Mouse (Mus musculus) embryonic fibroblast, embryonic 13.5 days (primary cell): ENCODE results near the gene Pagr1a. TPM values are rescaled to one million over a fixed set of nuclear protein-coding genes. Genes with fewer than 3 reads are reported as not detected.
A peak's percentile ranks its signal among the peaks of the same experiment; 100 is the strongest.

ENCODE experiments used
- H3K27ac ChIP-seq: 2 replicates; pipeline ENCODE4 v1.5.1; 2012; ENCODE audit warnings: low read length, control low read depth, inconsistent platforms; ENCODE audit not compliant: insufficient read depth
- H3K4me1 ChIP-seq: 2 replicates; pipeline ENCODE4 v1.6.1; 2011; ENCODE audit warnings: low read length; ENCODE audit not compliant: control insufficient read depth, insufficient read depth
- H3K4me3 ChIP-seq: 2 replicates; pipeline ENCODE4 v1.5.1; 2011; ENCODE audit warnings: mild to moderate bottlenecking, control low read depth, low read length; ENCODE audit not compliant: insufficient read depth
- CTCF ChIP-seq: IDR thresholded peaks from 2 replicates; pipeline ENCODE4 v1.5.1; 2011; ENCODE audit warnings: mild to moderate bottlenecking, control low read depth, low read length, moderate library complexity, borderline replicate concordance; ENCODE audit not compliant: insufficient read depth
- POLR2A ChIP-seq: IDR thresholded peaks from 2 replicates; pipeline ENCODE4 v1.6.1; 2011; ENCODE audit warnings: low read depth, mild to moderate bottlenecking, control low read depth, low read length, moderate library complexity
- polyA plus RNA-seq: library from polyadenylated mRNA; stranded (reverse); fragments of >200 nt; gene quantifications from 2 replicates; pipeline ENCODE4 v1.2.4, GENCODE M21; 2011; ENCODE audit warnings: low read depth; ENCODE audit not compliant: missing spikeins, insufficient read length

Gene Pagr1a
- polyA plus RNA-seq, 1 experiment: 14.3 TPM

- Histone ChIP-seq H3K27ac (no peak overlapping the region), H3K4me1 (peaks cover 8% of the 10 kb centered on the region; the same call in 1 of the 2 replicates), H3K4me3 (peak overlapping the region; percentile 17; the same call in 1 of the 2 replicates)
- TF ChIP-seq POLR2A (0 out of 2 replicates have a peak, but pooled peaks have one; percentile 14), CTCF (no peak)
These were observed 4.7 kb upstream of the Pagr1a start for GRCm38 (mm10) chr7:127021563-127022527.

GRCm38 (mm10) chr7:127020901-127021562, 3.9 kb upstream of the Pagr1a start, which contains the start of the genes Gm42742 and Prrt2:
Gm42742 (minus strand) TSS chr7:127021097.
Prrt2 (minus strand) TSS chr7:127021211.
- H3K4me3 ChIP-seq: peak within 1 kb of the TSS; percentile 29
- TF ChIP-seq POLR2A (peak; percentile 83), CTCF (no peak)
- H3K27ac ChIP-seq: no peak within 1 kb of the TSS
- peaks cover 8% of the 10 kb centered on the region; the same call in 1 of the 2 replicates for H3K4me1 ChIP-seq

- TF ChIP-seq CTCF (no peak), POLR2A (no peak)
- Histone ChIP-seq H3K4me3 (peak overlapping the region; percentile 29), H3K4me1 (peaks cover 8% of the 10 kb centered on the region; the same call in 1 of the 2 replicates), H3K27ac (no peak overlapping the region)
These were observed 3.3 kb upstream of the Pagr1a start for GRCm38 (mm10) chr7:127020491-127020890.

GRCm38 (mm10) chr7:127020031-127020430, 2.9 kb upstream of the Pagr1a start:
- Histone ChIP-seq H3K27ac (no peak overlapping the region), H3K4me1 (peaks cover 8% of the 10 kb centered on the region; the same call in 1 of the 2 replicates), H3K4me3 (peak overlapping the region; percentile 29)
- TF ChIP-seq POLR2A (no peak), CTCF (no peak)

GRCm38 (mm10) chr7:127019306-127019960, 2.3 kb upstream of the Pagr1a start:
- Histone ChIP-seq H3K4me1 (peaks cover 8% of the 10 kb centered on the region; the same call in 1 of the 2 replicates), H3K27ac (no peak overlapping the region), H3K4me3 (no peak overlapping the region)
- no peak for TF ChIP-seq CTCF
- TF ChIP-seq POLR2A: no peak

- TF ChIP-seq POLR2A: no peak
- no peak for TF ChIP-seq CTCF
- peaks cover 7% of the 10 kb centered on the region; the same call in 1 of the 2 replicates for H3K4me1 ChIP-seq
- no peak overlapping the region for H3K27ac ChIP-seq
- no peak overlapping the region for H3K4me3 ChIP-seq
These were observed 1.5 kb upstream of the Pagr1a start for GRCm38 (mm10) chr7:127018416-127019305.

- Histone ChIP-seq H3K4me1 (peaks cover 6% of the 10 kb centered on the region; the same call in 1 of the 2 replicates), H3K4me3 (no peak overlapping the region), H3K27ac (no peak overlapping the region)
- TF ChIP-seq CTCF (no peak), POLR2A (no peak)
These were observed 796 bp upstream of the Pagr1a start for GRCm38 (mm10) chr7:127017950-127018345.

GRCm38 (mm10) chr7:127016486-127016938, 640 bp downstream of the Pagr1a start:
- H3K4me1 ChIP-seq: peaks cover 2% of the 10 kb centered on the region; the same call in 1 of the 2 replicates
- H3K27ac ChIP-seq: peak overlapping the region; percentile 85
- H3K4me3 ChIP-seq: peak overlapping the region; percentile 73
- TF ChIP-seq CTCF: no peak
- peak; percentile 87; the same call in 1 of the 2 replicates for TF ChIP-seq POLR2A

- peaks cover 2% of the 10 kb centered on the region; the same call in 1 of the 2 replicates for H3K4me1 ChIP-seq
- TF ChIP-seq POLR2A (no peak), CTCF (no peak)
- H3K4me3 ChIP-seq: peak within 1 kb of the TSS; percentile 73
- H3K27ac ChIP-seq: peak within 1 kb of the TSS; percentile 85
These were observed 869 bp downstream of the Pagr1a start, which contains the start of gene Pagr1b for GRCm38 (mm10) chr7:127016481-127016485. Pagr1b (minus strand) TSS chr7:127016484.
